Mouse (Mus musculus) midbrain, embryonic 13.5 days (tissue): ENCODE data around the gene Ehd3. TPM values are rescaled to one million over a fixed set of nuclear protein-coding genes. Genes with fewer than 3 reads are reported as not detected.
"Not testable (repeated sequence)": the region's sequence is repeated elsewhere in the genome, so short reads cannot be mapped to it uniquely, and the experiment has no call there.

Experiments
- ATAC-seq: fragments of 200-750 bp; cut with Nextera tagmentation; 2 replicates; pipeline ENCODE4 v1.8.0; 2017; ENCODE audit warnings: mild to moderate bottlenecking, moderate TSS enrichment, moderate library complexity
- H3K27ac ChIP-seq: fragments of 300-500 bp; sonication (generic); 2 replicates; pipeline ENCODE4 v1.5.1; 2015; ENCODE audit warnings: inconsistent platforms, mild to moderate bottlenecking, moderate library complexity
- H3K27me3 ChIP-seq: fragments of 300-500 bp; sonication (generic); 2 replicates; pipeline ENCODE4 v1.6.1; 2015; ENCODE audit warnings: mild to moderate bottlenecking, inconsistent platforms
- H3K36me3 ChIP-seq: fragments of 300-500 bp; sonication (generic); 2 replicates; pipeline ENCODE4 v1.6.1; 2015; ENCODE audit warnings: mild to moderate bottlenecking, inconsistent platforms
- H3K4me1 ChIP-seq: fragments of 300-500 bp; sonication (generic); replicated peaks from 2 replicates; pipeline ENCODE4 v1.6.1; 2015; ENCODE audit warnings: inconsistent platforms
- H3K4me2 ChIP-seq: fragments of 300-500 bp; sonication (generic); replicated peaks from 2 replicates; pipeline ENCODE4 v1.6.1; 2015; ENCODE audit warnings: moderate library complexity, mild to moderate bottlenecking, inconsistent platforms
- H3K4me3 ChIP-seq: fragments of 300-500 bp; sonication (generic); replicated peaks from 2 replicates; pipeline ENCODE4 v1.5.1; 2015; ENCODE audit warnings: mild to moderate bottlenecking, inconsistent platforms
- H3K9ac ChIP-seq: fragments of 300-500 bp; sonication (generic); replicated peaks from 2 replicates; pipeline ENCODE4 v1.6.1; 2015; ENCODE audit warnings: mild to moderate bottlenecking, inconsistent platforms
- H3K9me3 ChIP-seq: fragments of 300-500 bp; sonication (generic); 2 replicates; pipeline ENCODE4 v1.6.1; 2016; ENCODE audit warnings: mild to moderate bottlenecking, inconsistent platforms
- WGBS: fragments of 180-500 bp; shearing (Covaris S2); methylation state at CpG from one replicate; pipeline ENCODE4 v1.1.7; 2015; 5-methylcytosine and 5-hydroxymethylcytosine counted together
- polyA plus RNA-seq: library from polyadenylated mRNA; unstranded; fragments of >200 nt; fragmentation: Nextera tagmentation; extraction: Ambion mirVana; gene quantifications from 2 replicates; pipeline ENCODE4 v1.2.1, GENCODE M21; 2015

Ehd3 gene
- polyA plus RNA-seq, 1 experiment from 2014 or later = 10.7 TPM

DNA sequence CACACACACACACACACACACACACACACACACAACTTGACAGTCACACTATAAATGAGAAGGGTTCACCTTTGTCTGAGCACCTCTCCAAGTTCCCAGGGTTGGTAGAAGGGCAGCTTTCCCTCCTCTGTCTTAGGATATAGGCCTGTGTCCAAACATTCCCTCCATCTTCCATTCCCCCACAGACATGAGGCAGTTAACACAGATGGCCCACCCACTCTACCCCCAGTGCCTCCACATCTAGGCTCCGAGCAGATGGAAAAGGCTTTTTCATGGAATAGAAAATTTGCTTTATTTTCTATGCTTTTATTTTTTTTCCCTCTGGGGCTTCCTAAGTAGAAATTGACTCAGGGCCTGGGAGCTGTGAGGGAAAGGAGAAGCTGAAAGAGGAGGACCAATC lies 26.6 kb downstream of the Ehd3 start:
- Histone ChIP-seq H3K4me3 (no peak overlapping the region), H3K4me1 (no peaks in the 10 kb centered on the region), H3K36me3 (peaks cover 42% of the 10 kb centered on the region), H3K27ac (no peak overlapping the region), H3K9me3 (no peaks in the 10 kb centered on the region), H3K9ac (no peak overlapping the region), H3K27me3 (no peaks in the 10 kb centered on the region), H3K4me2 (no peak overlapping the region)
- no peak for ATAC-seq
- 94% methylated on average over 1 of the region's 1 CpGs for WGBS

DNA sequence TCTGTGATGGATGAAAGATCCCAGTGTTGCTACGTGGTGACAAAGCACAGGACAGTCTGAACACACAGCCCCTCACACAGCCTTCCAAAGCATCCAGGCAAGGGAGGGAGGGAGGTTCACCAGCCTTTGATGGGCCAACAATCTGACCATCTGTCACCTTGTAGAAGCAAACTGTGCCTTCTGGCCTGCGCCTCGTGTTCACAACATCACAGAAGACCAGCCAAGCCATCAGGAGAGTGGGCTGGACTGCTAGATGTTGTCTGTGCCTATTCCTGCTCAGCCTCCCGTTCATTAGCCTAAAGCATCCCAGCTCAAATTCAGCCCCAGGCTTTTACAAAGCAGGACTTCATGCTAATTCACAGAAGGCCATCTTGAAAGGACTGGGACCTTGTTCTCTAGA lies 27.5 kb downstream of the Ehd3 start:
- Histone ChIP-seq H3K36me3 (peaks cover 42% of the 10 kb centered on the region), H3K4me2 (no peak overlapping the region), H3K27ac (no peak overlapping the region), H3K9ac (no peak overlapping the region), H3K27me3 (no peaks in the 10 kb centered on the region), H3K4me3 (no peak overlapping the region), H3K4me1 (no peaks in the 10 kb centered on the region), H3K9me3 (no peaks in the 10 kb centered on the region)
- ATAC-seq = no peak
- WGBS = 72% methylated on average over 4 of the region's 4 CpGs

- no peaks in the 10 kb centered on the region for H3K27me3 ChIP-seq
- ATAC-seq = no peak
- H3K27ac ChIP-seq = no peak overlapping the region
- H3K4me3 ChIP-seq = no peak overlapping the region
- H3K9ac ChIP-seq = no peak overlapping the region
- no peak overlapping the region for H3K4me2 ChIP-seq
- no peaks in the 10 kb centered on the region for H3K4me1 ChIP-seq
- peaks cover 29% of the 10 kb centered on the region for H3K36me3 ChIP-seq
- 95% methylated on average over 1 of the region's 1 CpGs for WGBS
- no peaks in the 10 kb centered on the region for H3K9me3 ChIP-seq
Observed at GRCm38 (mm10) chr17:73832901-73833300, 29.0 kb downstream of the Ehd3 start.

GRCm38 (mm10) chr17:73833474-73833873 lies 29.5 kb downstream of the Ehd3 start:
- H3K36me3 ChIP-seq = peaks cover 25% of the 10 kb centered on the region
- WGBS = 85% methylated on average over 3 of the region's 3 CpGs
- H3K9ac ChIP-seq = no peak overlapping the region
- H3K4me3 ChIP-seq = no peak overlapping the region
- no peaks in the 10 kb centered on the region for H3K4me1 ChIP-seq
- no peak overlapping the region for H3K27ac ChIP-seq
- no peak for ATAC-seq
- no peak overlapping the region for H3K4me2 ChIP-seq
- H3K9me3 ChIP-seq = no peaks in the 10 kb centered on the region
- H3K27me3 ChIP-seq = no peaks in the 10 kb centered on the region

DNA sequence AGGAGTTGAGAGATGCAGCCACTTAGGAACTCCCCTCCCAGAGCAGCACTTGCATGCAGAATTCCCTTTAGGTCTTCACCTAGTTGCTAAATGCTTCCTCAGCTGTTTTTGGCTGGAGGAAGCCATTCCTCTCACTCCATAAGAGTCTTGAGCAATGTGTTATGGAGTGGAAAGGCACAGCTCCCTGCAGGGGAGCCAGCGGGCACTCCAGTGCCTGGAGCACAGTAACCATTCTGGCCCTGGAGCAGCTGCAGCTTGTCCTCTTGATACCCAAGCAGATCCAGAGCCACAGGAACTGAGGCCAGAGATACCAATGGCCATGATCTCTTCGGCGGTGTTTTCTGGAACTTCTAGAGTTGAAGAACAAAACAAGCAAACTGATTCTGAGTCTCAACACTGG lies 32.7 kb downstream of the Ehd3 start:
- no peak overlapping the region for H3K9ac ChIP-seq
- 0 out of 2 replicates have a peak, but pooled peaks cover under 1% of the 10 kb centered on the region for H3K36me3 ChIP-seq
- no peaks in the 10 kb centered on the region for H3K27me3 ChIP-seq
- H3K4me2 ChIP-seq = no peak overlapping the region
- H3K9me3 ChIP-seq = no peaks in the 10 kb centered on the region
- ATAC-seq = no peak
- H3K27ac ChIP-seq = no peak overlapping the region
- 97% methylated on average over 3 of the region's 3 CpGs for WGBS
- no peak overlapping the region for H3K4me3 ChIP-seq
- no peaks in the 10 kb centered on the region for H3K4me1 ChIP-seq

DNA sequence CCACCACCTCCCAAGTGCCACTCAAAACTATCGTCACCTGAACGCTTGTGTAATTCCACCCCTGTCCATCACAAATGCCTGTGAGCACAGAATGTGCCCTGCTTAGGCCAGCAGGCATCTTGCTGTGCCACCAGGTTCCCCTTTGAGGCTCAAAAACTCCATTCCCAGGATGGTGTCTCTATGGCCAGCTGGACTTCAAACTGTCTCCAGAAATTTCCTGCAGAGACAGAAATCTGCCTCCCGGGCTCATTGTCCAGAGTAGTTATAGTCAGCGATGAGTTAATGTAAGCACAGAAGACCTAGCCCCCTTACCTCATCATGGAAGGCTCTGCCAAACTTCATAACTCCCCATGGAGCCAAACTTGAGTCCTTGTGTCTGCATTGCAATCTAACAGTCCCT lies 33.3 kb downstream of the Ehd3 start:
- Histone ChIP-seq H3K4me1 (no peaks in the 10 kb centered on the region), H3K9me3 (no peaks in the 10 kb centered on the region), H3K9ac (no peak overlapping the region), H3K27ac (no peak overlapping the region), H3K27me3 (no peaks in the 10 kb centered on the region), H3K4me3 (no peak overlapping the region), H3K36me3 (no peaks in the 10 kb centered on the region), H3K4me2 (no peak overlapping the region)
- ATAC-seq = no peak
- WGBS = 89% methylated on average over 4 of the region's 4 CpGs

GRCm38 (mm10) chr17:73839086-73839835 lies 35.3 kb downstream of the Ehd3 start:
- WGBS = 65% methylated on average over 3 of the region's 3 CpGs
- no peaks in the 10 kb centered on the region for H3K9me3 ChIP-seq
- no peak overlapping the region for H3K27ac ChIP-seq
- no peak overlapping the region for H3K4me2 ChIP-seq
- no peaks in the 10 kb centered on the region for H3K4me1 ChIP-seq
- H3K27me3 ChIP-seq = no peaks in the 10 kb centered on the region
- no peak for ATAC-seq
- no peak overlapping the region for H3K9ac ChIP-seq
- no peaks in the 10 kb centered on the region for H3K36me3 ChIP-seq
- no peak overlapping the region for H3K4me3 ChIP-seq

DNA sequence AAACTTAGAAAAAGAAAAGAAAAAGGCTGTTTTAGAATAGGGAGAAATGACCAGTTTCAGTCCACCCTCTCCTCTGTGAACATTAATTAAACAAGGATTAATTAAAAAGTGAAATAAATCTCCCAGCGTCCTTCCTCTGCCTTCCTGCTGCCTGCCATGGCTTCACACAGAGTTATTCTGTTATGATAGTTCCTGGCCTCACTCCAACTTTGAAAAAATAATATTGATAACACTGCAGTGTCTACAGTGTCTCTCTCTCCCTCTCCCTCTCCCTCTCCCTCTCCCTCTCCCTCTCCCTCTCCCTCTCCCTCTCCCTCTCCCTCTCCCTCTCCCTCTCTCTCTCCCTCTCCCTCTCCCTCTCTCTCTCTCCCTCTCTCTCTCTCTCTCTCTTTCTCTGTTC lies 35.9 kb downstream of the Ehd3 start:
- not testable (repeated sequence) for H3K27me3 ChIP-seq, H3K4me1 ChIP-seq, H3K36me3 ChIP-seq, H3K4me2 ChIP-seq, H3K4me3 ChIP-seq, H3K9ac ChIP-seq, H3K27ac ChIP-seq, ATAC-seq, H3K9me3 ChIP-seq
- 59% methylated on average over 1 of the region's 1 CpGs for WGBS

DNA sequence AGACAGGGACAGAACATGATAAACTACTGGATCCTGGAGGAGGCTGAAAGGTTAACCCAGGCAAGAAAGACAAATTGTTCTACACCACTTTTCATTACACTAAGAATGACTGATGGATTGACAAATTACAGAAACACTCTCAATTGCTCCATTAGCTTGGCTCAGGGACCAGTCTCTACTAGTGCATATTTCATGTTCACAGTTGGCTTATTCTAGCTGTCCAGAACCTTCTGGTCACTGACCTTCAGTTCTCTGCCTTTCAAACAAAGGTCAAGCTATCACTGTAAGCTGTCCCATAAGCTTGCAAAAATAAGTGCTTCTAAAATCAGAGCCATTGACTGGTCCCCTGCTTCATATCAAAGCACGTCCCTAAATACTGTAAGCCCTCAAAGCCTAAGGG lies 39.0 kb downstream of the Ehd3 start:
- H3K4me2 ChIP-seq = no peak overlapping the region
- H3K4me1 ChIP-seq = no peaks in the 10 kb centered on the region
- no peak overlapping the region for H3K9ac ChIP-seq
- ATAC-seq = no peak
- no peak overlapping the region for H3K4me3 ChIP-seq
- H3K27me3 ChIP-seq = no peaks in the 10 kb centered on the region
- no peaks in the 10 kb centered on the region for H3K36me3 ChIP-seq
- WGBS = 95% methylated on average over 1 of the region's 1 CpGs
- H3K9me3 ChIP-seq = no peaks in the 10 kb centered on the region
- H3K27ac ChIP-seq = no peak overlapping the region

DNA sequence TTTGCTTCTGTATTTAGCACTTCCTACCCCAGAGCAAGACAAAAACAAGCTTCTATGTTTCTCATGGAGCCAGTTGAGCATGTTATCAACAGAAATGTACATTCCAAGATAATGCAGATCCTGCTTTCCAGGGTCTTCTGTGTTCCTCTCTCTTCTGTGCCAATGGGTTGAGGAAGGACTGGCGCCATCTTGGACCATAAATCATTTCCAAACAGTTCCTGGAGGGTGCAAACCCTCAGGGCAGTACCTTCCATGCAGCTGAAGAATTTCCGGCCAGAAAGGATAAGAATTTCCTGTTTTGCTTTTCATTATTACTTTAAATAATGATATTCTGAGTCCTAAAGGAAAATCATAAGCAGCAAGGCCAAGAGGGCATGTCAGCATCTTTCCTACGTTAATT lies 41.7 kb downstream of the Ehd3 start:
- 78% methylated on average over 3 of the region's 3 CpGs for WGBS
- Histone ChIP-seq H3K27me3 (no peaks in the 10 kb centered on the region), H3K36me3 (no peaks in the 10 kb centered on the region), H3K27ac (no peak overlapping the region), H3K4me2 (no peak overlapping the region), H3K4me1 (no peaks in the 10 kb centered on the region), H3K4me3 (no peak overlapping the region), H3K9me3 (no peaks in the 10 kb centered on the region), H3K9ac (no peak overlapping the region)
- ATAC-seq = no peak

GRCm38 (mm10) chr17:73847399-73847798 lies 43.5 kb downstream of the Ehd3 start:
- ATAC-seq = no peak
- H3K9ac ChIP-seq = no peak overlapping the region
- no peaks in the 10 kb centered on the region for H3K27me3 ChIP-seq
- no peak overlapping the region for H3K4me3 ChIP-seq
- H3K9me3 ChIP-seq = no peaks in the 10 kb centered on the region
- no peak overlapping the region for H3K27ac ChIP-seq
- H3K36me3 ChIP-seq = no peaks in the 10 kb centered on the region
- H3K4me1 ChIP-seq = no peaks in the 10 kb centered on the region
- 95% methylated on average over 1 of the region's 1 CpGs for WGBS
- no peak overlapping the region for H3K4me2 ChIP-seq

DNA sequence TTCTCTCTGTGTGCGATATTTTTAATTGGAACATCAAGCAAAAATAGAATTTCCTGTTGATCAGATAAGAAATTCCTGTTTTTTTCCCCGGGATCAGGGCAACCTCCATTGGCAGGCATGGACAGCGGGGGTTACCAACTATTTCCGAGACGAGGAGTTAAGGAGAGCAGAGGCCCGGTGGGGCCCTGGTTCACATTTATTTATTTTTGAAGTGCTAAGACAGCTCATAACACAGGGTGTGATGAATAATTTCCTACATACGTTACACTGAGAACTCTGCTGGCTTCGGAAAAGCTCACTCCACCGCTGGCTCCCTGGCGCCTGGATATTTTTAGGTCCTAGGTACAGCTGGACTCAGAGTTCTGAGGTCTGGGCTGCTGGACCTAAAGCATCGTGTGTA lies 49.1 kb downstream of the Ehd3 start:
- no peak overlapping the region for H3K9ac ChIP-seq
- H3K27ac ChIP-seq = no peak overlapping the region
- H3K4me3 ChIP-seq = no peak overlapping the region
- no peaks in the 10 kb centered on the region for H3K4me1 ChIP-seq
- no peaks in the 10 kb centered on the region for H3K27me3 ChIP-seq
- no peaks in the 10 kb centered on the region for H3K9me3 ChIP-seq
- 94% methylated on average over 11 of the region's 11 CpGs for WGBS
- no peaks in the 10 kb centered on the region for H3K36me3 ChIP-seq
- no peak overlapping the region for H3K4me2 ChIP-seq
- ATAC-seq = no peak

- Histone ChIP-seq H3K4me3 (no peak overlapping the region), H3K4me2 (no peak overlapping the region), H3K4me1 (no peaks in the 10 kb centered on the region), H3K9ac (no peak overlapping the region), H3K36me3 (no peaks in the 10 kb centered on the region), H3K27ac (no peak overlapping the region), H3K9me3 (no peaks in the 10 kb centered on the region), H3K27me3 (no peaks in the 10 kb centered on the region)
- WGBS = 52% methylated on average over 4 of the region's 4 CpGs
- ATAC-seq = no peak
Observed at GRCm38 (mm10) chr17:73853717-73854116, 49.8 kb downstream of the Ehd3 start.
